Mouse (Mus musculus) embryonic fibroblast, embryonic 13.5 days (primary cell): ENCODE data around the gene Nova2. TPM values are rescaled to one million over a fixed set of nuclear protein-coding genes. Genes with fewer than 3 reads are reported as not detected.

Source experiments
- H3K27ac ChIP-seq: 2 replicates; pipeline ENCODE4 v1.5.1; 2012; ENCODE audit warnings: low read length, control low read depth, inconsistent platforms; ENCODE audit not compliant: insufficient read depth
- H3K4me1 ChIP-seq: 2 replicates; pipeline ENCODE4 v1.6.1; 2011; ENCODE audit warnings: low read length; ENCODE audit not compliant: control insufficient read depth, insufficient read depth
- H3K4me3 ChIP-seq: 2 replicates; pipeline ENCODE4 v1.5.1; 2011; ENCODE audit warnings: mild to moderate bottlenecking, control low read depth, low read length; ENCODE audit not compliant: insufficient read depth
- CTCF ChIP-seq: IDR thresholded peaks from 2 replicates; pipeline ENCODE4 v1.5.1; 2011; ENCODE audit warnings: mild to moderate bottlenecking, control low read depth, low read length, moderate library complexity, borderline replicate concordance; ENCODE audit not compliant: insufficient read depth
- POLR2A ChIP-seq: IDR thresholded peaks from 2 replicates; pipeline ENCODE4 v1.6.1; 2011; ENCODE audit warnings: low read depth, mild to moderate bottlenecking, control low read depth, low read length, moderate library complexity
- polyA plus RNA-seq: library from polyadenylated mRNA; stranded (reverse); fragments of >200 nt; gene quantifications from 2 replicates; pipeline ENCODE4 v1.2.4, GENCODE M21; 2011; ENCODE audit warnings: low read depth; ENCODE audit not compliant: missing spikeins, insufficient read length

Nova2 gene
- polyA plus RNA-seq, 1 experiment = 0.23 TPM

DNA sequence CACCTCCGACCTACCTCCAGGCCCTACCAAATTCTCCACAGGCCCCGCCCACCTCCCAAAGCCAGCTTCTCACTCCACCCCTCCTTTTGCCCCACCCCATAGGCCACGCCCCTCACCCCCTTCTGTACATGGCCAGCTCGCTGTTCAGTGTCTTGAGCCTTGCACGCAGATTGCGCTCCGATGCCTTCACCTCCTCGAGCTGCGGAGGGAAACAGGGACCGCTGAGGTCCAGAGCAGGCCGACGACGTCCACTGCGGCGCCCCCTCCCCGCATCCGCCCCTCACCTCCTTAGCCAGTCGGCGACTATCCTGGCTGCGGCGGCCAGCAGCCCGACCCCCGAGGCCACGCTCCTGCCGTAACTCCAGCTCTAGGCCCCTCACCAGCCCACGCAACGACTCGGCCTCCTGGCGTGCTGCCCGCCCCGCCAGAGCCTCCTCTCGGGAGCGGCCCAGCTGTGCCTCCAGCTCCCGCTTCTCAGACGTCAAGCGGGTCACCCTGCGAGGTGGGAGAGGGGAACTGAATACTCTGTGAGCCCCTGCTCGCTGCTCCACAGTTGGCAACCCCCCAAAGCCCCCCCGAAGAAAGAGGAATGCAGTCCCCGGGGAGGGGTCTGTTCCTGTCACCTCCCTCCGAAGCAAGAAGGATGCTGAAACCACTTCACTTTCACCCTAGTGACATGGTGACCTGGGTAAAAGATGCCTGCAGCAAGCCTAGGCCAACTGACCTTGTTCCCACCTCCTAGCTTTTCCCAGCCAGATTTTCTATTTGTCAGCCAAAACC, 31.8 kb upstream of the Nova2 start:
- Histone ChIP-seq H3K4me1 (no peaks in the 10 kb centered on the region), H3K27ac (no peak overlapping the region), H3K4me3 (no peak overlapping the region)
- TF ChIP-seq POLR2A (peak; percentile 51; the same call in 1 of the 2 replicates), CTCF (no peak)

DNA sequence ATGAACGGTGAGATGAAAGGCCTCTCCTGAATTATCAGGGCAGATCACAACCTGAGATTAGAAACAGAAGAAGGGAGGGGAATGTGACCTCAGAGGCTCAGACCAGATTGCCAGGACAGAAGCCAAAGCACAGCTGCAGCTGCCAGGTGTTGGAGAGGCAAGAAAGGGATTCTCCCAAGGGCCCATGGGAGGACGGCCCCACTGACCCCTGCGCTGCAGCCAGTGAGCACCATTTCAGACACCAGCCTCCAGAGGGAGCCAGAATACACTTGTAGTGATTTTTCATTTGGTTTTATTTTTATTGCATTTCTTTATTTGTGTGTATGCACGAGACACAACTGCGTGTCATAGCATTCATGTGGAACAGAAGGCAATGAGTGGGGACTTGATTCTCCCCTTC, 29.2 kb upstream of the Nova2 start:
- Histone ChIP-seq H3K4me1 (no peaks in the 10 kb centered on the region), H3K4me3 (no peak overlapping the region)
- TF ChIP-seq POLR2A (no peak), CTCF (peak; percentile 42; the same call in 1 of the 2 replicates)

DNA sequence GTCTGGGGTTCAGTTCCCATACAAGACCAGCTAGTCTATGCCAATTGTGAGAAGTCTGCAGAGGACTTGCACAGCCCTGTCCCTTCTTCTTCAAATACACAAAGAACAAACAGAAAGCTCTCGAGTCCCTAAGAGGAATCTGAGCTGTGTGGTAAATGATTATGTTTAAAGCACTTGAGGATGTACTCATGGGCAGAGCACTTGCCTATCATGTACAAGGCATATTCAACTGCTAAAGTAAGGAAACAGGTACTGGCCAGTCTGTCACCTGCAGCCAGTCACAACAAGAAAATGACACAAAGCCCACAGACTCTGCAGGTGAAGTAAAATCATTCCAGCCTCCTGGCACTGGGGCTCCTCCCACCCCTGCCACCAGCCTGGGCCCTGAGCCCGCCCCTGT, 25.2 kb upstream of the Nova2 start:
- no peak overlapping the region for H3K4me3 ChIP-seq
- no peak overlapping the region for H3K27ac ChIP-seq
- TF ChIP-seq POLR2A = no peak
- no peak for TF ChIP-seq CTCF
- H3K4me1 ChIP-seq = no peaks in the 10 kb centered on the region

More for the DNA sequence above, 29.2 kb upstream of the Nova2 start:
- H3K27ac ChIP-seq = no peak overlapping the region

DNA sequence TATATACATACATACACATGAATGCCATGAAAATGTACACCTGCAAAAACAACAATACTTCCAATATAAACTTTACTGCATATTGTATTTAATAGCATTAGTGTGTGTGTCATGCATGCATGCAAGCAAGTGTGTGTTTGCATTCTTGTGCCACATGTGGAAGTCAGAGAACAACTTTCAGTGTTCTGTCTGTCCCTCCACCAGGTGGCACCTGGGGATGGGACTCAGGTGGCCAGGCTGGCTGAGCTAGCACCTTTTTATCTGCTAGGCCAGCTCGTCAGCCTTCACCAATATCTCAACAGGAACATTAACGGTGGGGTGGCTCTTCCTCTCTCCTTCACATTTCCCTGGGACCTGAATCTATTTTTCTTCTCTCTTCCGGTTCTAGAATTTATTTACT, 23.2 kb upstream of the Nova2 start:
- H3K4me3 ChIP-seq = no peak overlapping the region
- no peak for TF ChIP-seq POLR2A
- no peak for TF ChIP-seq CTCF
- H3K4me1 ChIP-seq = no peaks in the 10 kb centered on the region
- no peak overlapping the region for H3K27ac ChIP-seq

DNA sequence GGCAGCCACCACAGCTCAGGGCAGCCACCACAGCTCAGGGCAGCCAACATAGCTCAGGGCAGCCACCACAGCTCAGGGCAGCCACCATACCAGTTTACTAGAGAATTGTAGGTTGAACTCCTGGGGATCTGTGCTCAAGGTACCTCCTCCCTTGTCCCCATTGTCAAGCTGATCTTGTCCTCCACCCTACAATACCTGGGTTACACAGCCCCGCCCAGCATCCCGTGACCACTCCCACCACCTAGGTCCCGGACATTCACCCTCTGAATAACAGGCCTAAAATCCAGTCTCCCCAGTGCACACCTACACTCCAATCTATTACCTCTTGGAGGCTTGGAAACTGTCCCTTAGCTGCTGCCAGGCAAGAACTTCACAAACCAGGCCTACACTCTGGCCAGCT, 20.7 kb upstream of the Nova2 start:
- Histone ChIP-seq H3K4me3 (no peak overlapping the region), H3K27ac (no peak overlapping the region), H3K4me1 (no peaks in the 10 kb centered on the region; the same call in 1 of the 2 replicates)
- TF ChIP-seq CTCF = no peak

DNA sequence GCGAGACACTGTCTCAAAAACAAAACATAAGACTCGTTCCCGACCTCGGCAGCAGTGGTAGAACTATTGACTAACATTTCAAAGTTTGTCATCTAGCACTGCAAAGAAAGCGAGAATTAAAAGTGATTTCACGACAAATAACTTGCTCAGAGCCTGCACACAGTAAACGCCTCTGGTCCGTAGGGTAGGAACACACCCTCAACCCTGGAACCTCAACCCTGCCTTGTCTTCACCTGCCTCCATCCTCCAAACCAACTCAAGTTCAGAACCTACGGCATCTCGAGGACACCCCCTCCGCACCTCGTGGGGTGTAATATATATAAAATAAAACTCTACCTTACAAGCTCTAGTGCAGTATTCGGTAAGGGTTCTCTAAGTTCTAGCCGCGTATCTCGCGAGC, 15.9 kb upstream of the Nova2 start:
- TF ChIP-seq POLR2A = no peak
- TF ChIP-seq CTCF = no peak
- Histone ChIP-seq H3K27ac (no peak overlapping the region), H3K4me1 (no peaks in the 10 kb centered on the region; the same call in 1 of the 2 replicates), H3K4me3 (peak overlapping the region; percentile 99)

DNA sequence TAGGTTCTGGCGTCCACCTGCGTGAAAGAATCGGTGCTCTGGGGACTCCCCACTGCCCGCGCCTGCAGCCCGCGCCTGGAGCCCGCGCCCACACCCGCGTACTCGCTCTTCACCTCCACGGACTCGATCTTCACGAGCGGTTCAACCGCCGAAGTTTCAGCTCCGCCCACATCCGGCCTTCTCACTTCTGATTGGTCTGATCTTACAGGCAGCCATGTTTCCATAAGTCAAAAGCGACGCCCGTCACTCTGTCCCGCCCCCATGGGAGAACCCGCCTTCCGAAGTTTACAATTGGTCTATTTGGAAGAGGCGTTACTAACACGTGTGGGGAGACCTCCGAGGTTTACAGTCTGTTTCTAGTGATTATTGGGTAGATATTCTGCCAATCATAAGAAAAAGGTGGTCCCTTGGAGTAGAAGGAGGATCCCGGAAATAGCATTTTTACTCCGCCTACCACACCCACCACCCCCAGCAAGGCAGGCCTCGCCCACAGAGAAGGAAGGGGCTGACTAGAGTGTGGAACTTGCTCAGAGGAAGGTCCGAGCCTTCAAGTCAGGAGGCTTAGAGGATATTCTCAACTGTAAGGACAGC, 15.4 kb upstream of the Nova2 start, which contains the start of gene Ccdc61:
Gene Ccdc61, minus strand, starts transcription at position 175 of the 591 bp plus-strand sequence.
- Histone ChIP-seq H3K4me1 (no peaks in the 10 kb centered on the region; the same call in 1 of the 2 replicates), H3K27ac (no peak within 1 kb of the TSS), H3K4me3 (peak within 1 kb of the TSS; percentile 99)
- TF ChIP-seq CTCF = no peak
- peak; percentile 96 for TF ChIP-seq POLR2A

DNA sequence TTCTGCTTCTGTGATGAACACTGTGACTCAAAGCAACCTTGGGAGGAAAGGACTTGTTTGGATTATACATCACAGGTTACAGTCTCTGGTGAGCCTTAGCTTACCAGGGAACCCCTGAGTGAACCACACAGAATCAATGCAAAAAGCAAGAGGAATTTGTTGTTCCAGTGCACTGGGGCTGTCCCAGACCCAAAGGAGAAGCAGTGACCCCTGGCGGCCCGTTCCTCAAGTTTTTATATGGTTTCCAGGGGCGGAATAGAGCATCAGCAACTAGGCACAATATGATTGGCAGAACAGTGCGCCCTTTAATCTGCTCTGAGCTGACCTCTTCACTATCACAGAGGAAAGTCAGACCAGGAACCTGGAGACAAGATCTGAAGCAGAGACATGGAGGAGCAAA, 9.4 kb upstream of the Nova2 start:
- Histone ChIP-seq H3K27ac (no peak overlapping the region), H3K4me1 (no peaks in the 10 kb centered on the region), H3K4me3 (no peak overlapping the region)
- TF ChIP-seq POLR2A (no peak), CTCF (no peak)

DNA sequence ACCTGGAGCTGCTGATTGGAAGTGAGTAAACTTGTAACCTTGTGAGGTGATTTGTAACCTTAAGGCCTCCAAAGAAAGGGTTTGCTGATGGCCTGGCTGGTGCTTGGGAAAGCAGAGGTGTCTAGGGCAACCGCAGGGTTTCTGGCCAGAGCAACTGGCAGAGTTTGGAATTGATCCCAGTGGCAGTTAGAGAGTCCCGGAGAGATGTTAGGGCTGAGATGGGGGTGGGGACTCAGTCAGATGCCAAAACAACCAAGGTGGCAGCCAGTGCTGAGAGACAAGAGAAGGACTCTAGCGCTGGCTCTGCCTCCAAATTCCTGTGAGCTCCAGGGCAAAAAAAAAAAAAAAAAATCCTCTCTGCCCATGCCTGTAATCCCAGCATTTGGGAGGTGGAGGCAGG, 7.8 kb upstream of the Nova2 start:
- Histone ChIP-seq H3K4me1 (no peaks in the 10 kb centered on the region), H3K4me3 (no peak overlapping the region), H3K27ac (no peak overlapping the region)
- TF ChIP-seq POLR2A = no peak
- no peak for TF ChIP-seq CTCF

DNA sequence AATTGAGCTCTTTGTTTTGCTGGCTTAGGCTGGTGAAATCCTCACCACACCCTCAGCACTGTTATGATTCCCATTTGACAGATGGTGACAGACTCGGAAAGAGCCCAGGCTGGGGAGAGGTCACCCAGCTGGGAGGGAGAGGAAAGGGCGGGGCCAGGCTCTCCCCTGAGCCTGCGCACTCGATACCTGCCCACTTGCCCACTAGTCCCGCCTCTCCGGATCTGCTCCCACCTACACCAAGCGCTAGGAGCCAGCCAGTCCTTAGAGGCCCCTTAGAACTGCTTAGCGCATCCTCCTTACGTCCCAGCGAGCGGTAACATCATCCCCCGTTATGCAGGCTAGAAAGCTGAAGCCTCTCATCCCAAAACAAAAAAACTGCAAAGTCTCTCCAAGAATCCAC, 4.6 kb upstream of the Nova2 start:
- Histone ChIP-seq H3K27ac (no peak overlapping the region), H3K4me3 (no peak overlapping the region), H3K4me1 (no peaks in the 10 kb centered on the region)
- TF ChIP-seq CTCF (no peak), POLR2A (no peak)

DNA sequence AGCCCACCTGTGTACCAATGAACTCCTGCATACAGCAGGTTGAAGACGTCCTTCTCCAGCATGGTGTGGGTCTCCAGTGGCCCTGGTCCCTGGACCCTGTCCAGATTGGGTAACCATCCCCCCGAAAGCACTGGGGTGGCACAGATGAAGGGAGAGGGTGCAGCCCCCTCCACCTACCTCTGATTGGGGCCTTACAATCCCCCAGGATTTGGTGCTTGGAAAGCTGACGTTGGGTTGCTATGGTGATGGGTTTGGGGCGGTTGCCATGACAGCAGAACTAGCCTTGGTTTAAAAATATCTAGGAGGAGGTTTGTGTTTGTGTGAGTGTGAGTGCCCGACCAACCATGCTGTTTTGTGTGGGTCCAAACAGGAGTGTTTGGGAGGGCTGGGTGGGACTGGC, 2.9 kb upstream of the Nova2 start:
- TF ChIP-seq CTCF (no peak), POLR2A (no peak)
- Histone ChIP-seq H3K4me3 (no peak overlapping the region), H3K27ac (no peak overlapping the region), H3K4me1 (no peaks in the 10 kb centered on the region)
